Comparison of ENCODE assay signal across 16 mouse cellular contexts in genomic region chr2:7484974-7485373, GRCm38 (mm10).
"Had no signal": no experiment of that assay in that cellular context is flagged by ENCODE, and none has a peak within 500 bp of the region (broad histone marks: within the 10 kb centered on the region; RNA-seq: fewer than 3 reads in every experiment).

No protein-coding gene starts in this region.

- H3K27me3 ChIP-seq: neural tube, embryonic 13.5 days; neural tube, embryonic 15.5 days; stomach, embryonic 15.5 days had no signal

- H3K4me1 ChIP-seq: neural tube, embryonic 13.5 days; neural tube, embryonic 15.5 days; stomach, embryonic 15.5 days had no signal

- H3K4me3 ChIP-seq: neural tube, embryonic 13.5 days; neural tube, embryonic 15.5 days; stomach, embryonic 15.5 days had no signal

- H3K36me3 ChIP-seq: neural tube, embryonic 13.5 days; neural tube, embryonic 15.5 days; stomach, embryonic 15.5 days had no signal

- H3K9me3 ChIP-seq: neural tube, embryonic 13.5 days; neural tube, embryonic 15.5 days; stomach, embryonic 15.5 days had no signal

- DNase-seq: retina, postnatal 1 day; right cerebral cortex, adult 18-20 months; right cerebral cortex, postnatal 14 days; right cerebral cortex, postnatal 25 days; right cerebral cortex, postnatal 4 days; spleen, adult 18-20 months; thymus, adult 18-20 months; thymus, adult 2 months; thymus, postnatal 14 days; thymus, postnatal 25 days; thymus, postnatal 36 days; thymus, postnatal 4 days had no signal

- H3K4me2 ChIP-seq: neural tube, embryonic 13.5 days; neural tube, embryonic 15.5 days; stomach, embryonic 15.5 days had no signal

- H3K27ac ChIP-seq: neural tube, embryonic 13.5 days; neural tube, embryonic 15.5 days; stomach, embryonic 15.5 days; stomach, postnatal 0 days had no signal

- H3K9ac ChIP-seq: neural tube, embryonic 13.5 days; neural tube, embryonic 15.5 days; stomach, embryonic 15.5 days had no signal
